Mouse (Mus musculus) gastrocnemius, postnatal 14 days (tissue): Measurements from ENCODE around the gene Them5. TPM values are rescaled to one million over a fixed set of nuclear protein-coding genes. Genes with fewer than 3 reads are reported as not detected.

Experiments used
- DNase-seq: peaks from one replicate; pipeline ENCODE4 v3.0.0; 2021; ENCODE audit warnings: mixed read lengths
- intact Hi-C: fragments of 180-260 bp; cut with DNase I; formaldehyde crosslinking; loops from one replicate; pipeline ENCODE4 v1.15.1; 2025; ENCODE audit warnings: low total_unique reads
- total RNA-seq, 2 experiments: library from RNA; stranded (reverse); gene quantifications; 2 replicates each; pipeline ENCODE4 v1.2.3; 2021

The Them5 gene
- total RNA-seq, 2 experiments from 2014 or later, result 0.16 TPM; not detected in 1

DNA sequence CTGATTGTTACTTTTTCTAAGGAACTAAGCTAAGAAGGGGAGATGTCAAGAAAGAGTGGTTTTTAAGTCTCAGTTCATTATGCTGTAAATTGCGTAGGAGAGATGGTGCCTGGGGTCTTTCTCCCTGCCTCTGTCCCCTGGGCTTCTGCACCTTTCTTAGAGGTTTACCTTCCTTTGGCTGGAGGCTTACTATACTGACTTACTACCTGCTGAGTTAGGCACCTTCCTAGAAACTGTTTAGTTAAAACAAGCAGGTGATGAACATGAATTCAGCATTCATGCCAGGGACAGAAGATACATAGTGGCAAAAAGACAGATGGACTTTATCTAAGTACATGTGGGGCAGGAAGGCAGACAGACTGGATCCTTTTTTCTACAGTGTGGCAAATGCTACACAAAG, 54.4 kb downstream of the Them5 start:
- DNase-seq, result no peak
- intact Hi-C loops, result no loop called here

DNA sequence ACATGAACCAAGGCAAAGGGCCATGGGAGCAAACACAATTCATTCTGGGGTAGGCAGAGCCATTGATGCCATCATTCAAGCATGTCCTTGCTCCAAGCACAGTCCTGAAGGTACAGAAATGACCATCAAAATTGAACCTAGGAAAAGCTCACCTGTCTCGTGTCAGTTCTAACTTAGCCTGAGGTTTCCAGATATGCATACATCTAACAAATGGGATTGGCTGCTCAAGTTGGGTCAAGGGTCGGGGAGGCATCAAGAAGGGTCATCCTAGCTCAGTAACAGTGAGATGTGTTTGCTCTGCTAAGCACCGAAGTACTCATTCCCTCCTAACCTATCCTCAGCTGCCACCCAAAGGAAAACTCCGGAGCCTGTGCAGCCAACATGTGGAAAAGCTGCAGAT, 55.0 kb downstream of the Them5 start:
- intact Hi-C loops, result no loop called here
- DNase-seq, result no peak

Other genes with a start within 250 kb of the Them5 start
- gene Gm10696, start 163.9 kb upstream of the Them5 start, total RNA-seq, result not detected
- gene Gm5286, start 145.4 kb upstream of the Them5 start, total RNA-seq, result not detected
- not detected for gene Gm4778, start 78.1 kb upstream of the Them5 start, total RNA-seq
- 1 to 10 TPM; 6.5 to 6.7 TPM for gene Them4, start 32.0 kb upstream of the Them5 start, total RNA-seq
- gene C2cd4d, start 20.3 kb downstream of the Them5 start, total RNA-seq, result under 1 TPM; 0.18 to 0.31 TPM
- gene Rorc, start 30.7 kb downstream of the Them5 start, total RNA-seq, result 10 to 100 TPM; 15.8 to 22.8 TPM
- gene Lingo4, start 56.4 kb downstream of the Them5 start, total RNA-seq, result under 1 TPM; 0.06 to 0.11 TPM
- gene Tdrkh, start 71.2 kb downstream of the Them5 start, total RNA-seq, result 1 to 10 TPM; 3.5 to 4.8 TPM
- 10 to 100 TPM; 40.4 to 47.1 TPM for gene Mrpl9, start 101.2 kb downstream of the Them5 start, total RNA-seq
- not detected for gene Oaz3, start 101.8 kb downstream of the Them5 start, total RNA-seq
- not detected for gene Celf3, start 136.2 kb downstream of the Them5 start, total RNA-seq
- gene Riiad1, start 138.2 kb downstream of the Them5 start, total RNA-seq, result 1 to 10 TPM; 3.0 to 3.8 TPM
- 10 to 100 TPM; 23.8 to 25.1 TPM for gene Snx27, start 240.6 kb downstream of the Them5 start, total RNA-seq